Mouse (Mus musculus) CD4-positive, CD25-positive, alpha-beta regulatory T cell, adult 2 months (primary cell): ENCODE data around the gene Cnn1.
A peak's percentile ranks its signal among the peaks of the same experiment; 100 is the strongest.

Source experiments
- DNase-seq: peaks from one replicate; pipeline ENCODE4 v3.0.0-alpha.2; 2012; ENCODE audit warnings: low read depth, low spot score

Gene Cnn1

GRCm38 (mm10) chr9:22098993-22099696 is at the start of gene Cnn1:
TSS of gene Cnn1 (plus strand) at chr9:22099216.
- no peak for DNase-seq

- no peak for DNase-seq
Measured at GRCm38 (mm10) chr9:22049315-22049714, 49.7 kb upstream of the Cnn1 start.

GRCm38 (mm10) chr9:22049721-22050270 is 49.2 kb upstream of the Cnn1 start:
- no peak for DNase-seq

GRCm38 (mm10) chr9:22050351-22050889 is 48.6 kb upstream of the Cnn1 start:
- DNase-seq = peak; percentile 60

- DNase-seq = peak; percentile 38
Measured at GRCm38 (mm10) chr9:22051161-22051957, 47.7 kb upstream of the Cnn1 start.

GRCm38 (mm10) chr9:22051958-22052254 is 47.1 kb upstream of the Cnn1 start, which contains the start of gene Elavl3:
TSS of gene Elavl3 (minus strand) at chr9:22052023.
- DNase-seq = peak; percentile 53

GRCm38 (mm10) chr9:22053657-22054056 is 45.4 kb upstream of the Cnn1 start:
- no peak for DNase-seq

GRCm38 (mm10) chr9:22054411-22055076 is 44.5 kb upstream of the Cnn1 start:
- DNase-seq = peak; percentile 85

GRCm38 (mm10) chr9:22055713-22056112 is 43.3 kb upstream of the Cnn1 start:
- DNase-seq = no peak

- no peak for DNase-seq
Measured at GRCm38 (mm10) chr9:22056303-22056910, 42.6 kb upstream of the Cnn1 start.

- no peak for DNase-seq
Measured at GRCm38 (mm10) chr9:22057031-22057517, 41.9 kb upstream of the Cnn1 start.

- no peak for DNase-seq
Measured at GRCm38 (mm10) chr9:22058011-22058424, 41.0 kb upstream of the Cnn1 start.

GRCm38 (mm10) chr9:22061339-22061738 is 37.7 kb upstream of the Cnn1 start:
- DNase-seq = no peak

GRCm38 (mm10) chr9:22064341-22064740 is 34.7 kb upstream of the Cnn1 start:
- DNase-seq = no peak

GRCm38 (mm10) chr9:22065642-22066041 is 33.4 kb upstream of the Cnn1 start:
- DNase-seq = no peak

- peak; percentile 72 for DNase-seq
Measured at GRCm38 (mm10) chr9:22066433-22066832, 32.6 kb upstream of the Cnn1 start.

- DNase-seq = no peak
Measured at GRCm38 (mm10) chr9:22067195-22067594, 31.8 kb upstream of the Cnn1 start.

- no peak for DNase-seq
Measured at GRCm38 (mm10) chr9:22069881-22070553, 29.0 kb upstream of the Cnn1 start.

GRCm38 (mm10) chr9:22070791-22071573 is 28.0 kb upstream of the Cnn1 start, which contains the start of the genes Gm49318 and Zfp653:
TSS of gene Gm49318 (minus strand) at chr9:22071259.
TSS of gene Zfp653 (minus strand) at chr9:22071376.
- peak; percentile 97 for DNase-seq

GRCm38 (mm10) chr9:22072276-22072675 is 26.7 kb upstream of the Cnn1 start:
- no peak for DNase-seq
